Mouse (Mus musculus) thymus, adult 2 months (tissue): ENCODE results near the gene Ppp1r12a. TPM values are rescaled to one million over a fixed set of nuclear protein-coding genes. Genes with fewer than 3 reads are reported as not detected.

Source experiments
- DNase-seq: peaks from one replicate; pipeline ENCODE4 v3.0.0; 2021
- H3K27ac ChIP-seq: fragments of 200-500 bp; 2 replicates; pipeline ENCODE4 v1.5.1; 2012; ENCODE audit warnings: low read length, control low read depth; ENCODE audit not compliant: control insufficient read depth, insufficient read depth
- H3K27me3 ChIP-seq: fragments of 200-500 bp; 2 replicates; pipeline ENCODE4 v1.6.1; 2012; ENCODE audit warnings: mild to moderate bottlenecking, low read length, moderate library complexity, mixed read lengths; ENCODE audit not compliant: control insufficient read depth, insufficient read depth
- H3K36me3 ChIP-seq: fragments of 200-500 bp; 2 replicates; pipeline ENCODE4 v1.6.1; 2012; ENCODE audit warnings: mild to moderate bottlenecking, low read length, moderate library complexity; ENCODE audit not compliant: control insufficient read depth, insufficient read depth
- H3K4me1 ChIP-seq: fragments of 200-500 bp; replicated peaks from 2 replicates; pipeline ENCODE4 v1.6.1; 2012; ENCODE audit warnings: low read length; ENCODE audit not compliant: control insufficient read depth, insufficient read depth
- H3K4me3 ChIP-seq: fragments of 200-500 bp; 2 replicates; pipeline ENCODE4 v1.5.1; 2012; ENCODE audit warnings: mild to moderate bottlenecking, low read length, control low read depth, moderate library complexity; ENCODE audit not compliant: control insufficient read depth, insufficient read depth
- CTCF ChIP-seq: fragments of 200-500 bp; IDR thresholded peaks from 2 replicates; pipeline ENCODE4 v1.5.1; 2012; ENCODE audit warnings: mild to moderate bottlenecking, control low read depth, low read length, moderate library complexity, borderline replicate concordance; ENCODE audit not compliant: control insufficient read depth, poor library complexity, insufficient read depth; ENCODE audit errors: extremely low read depth
- POLR2A ChIP-seq: fragments of 200-500 bp; IDR thresholded peaks from 2 replicates; pipeline ENCODE4 v1.6.1; 2012; ENCODE audit warnings: mild to moderate bottlenecking, low read length, control low read depth, moderate library complexity; ENCODE audit not compliant: control insufficient read depth, poor library complexity, insufficient read depth; ENCODE audit errors: extremely low read depth
- WGBS: fragments of 180-500 bp; shearing (Covaris S2); methylation state at CpG from one replicate; pipeline ENCODE4 v1.1.7; 2018; 5-methylcytosine and 5-hydroxymethylcytosine counted together
- polyA plus RNA-seq: library from polyadenylated mRNA; depleted of rRNA; stranded (reverse); fragments of >200 nt; gene quantifications from 2 replicates; pipeline ENCODE4 v1.2.3, GENCODE M21; 2012

Ppp1r12a gene
- polyA plus RNA-seq, 1 experiment, result 29.2 TPM

DNA sequence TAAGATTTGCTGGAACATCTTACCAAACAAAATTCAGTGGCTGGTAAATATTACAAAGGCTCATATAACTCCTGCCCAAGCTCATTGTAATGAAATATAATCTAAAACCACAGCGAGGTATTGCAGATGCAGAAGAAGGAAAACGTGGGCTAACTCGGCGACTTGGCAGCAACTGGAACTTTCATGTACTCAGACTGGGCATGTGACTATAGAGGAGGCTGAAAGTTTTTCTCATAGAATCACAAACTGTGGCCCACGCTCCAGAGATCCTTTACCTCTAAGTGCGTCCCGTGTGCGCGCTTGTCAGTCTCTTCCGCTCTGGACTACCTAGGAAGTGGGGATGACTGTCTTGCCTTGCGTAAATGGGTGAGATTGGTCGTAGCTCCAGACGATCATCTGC is 128.1 kb downstream of the Ppp1r12a start:
- 92% methylated on average over 13 of the region's 13 CpGs for WGBS
- H3K27me3 ChIP-seq, result no peaks in the 10 kb centered on the region
- H3K36me3 ChIP-seq, result no peaks in the 10 kb centered on the region
- no peak overlapping the region for H3K4me3 ChIP-seq
- TF ChIP-seq POLR2A (no peak), CTCF (no peak)
- H3K27ac ChIP-seq, result no peak overlapping the region
- no peak for DNase-seq
- H3K4me1 ChIP-seq, result no peaks in the 10 kb centered on the region

DNA sequence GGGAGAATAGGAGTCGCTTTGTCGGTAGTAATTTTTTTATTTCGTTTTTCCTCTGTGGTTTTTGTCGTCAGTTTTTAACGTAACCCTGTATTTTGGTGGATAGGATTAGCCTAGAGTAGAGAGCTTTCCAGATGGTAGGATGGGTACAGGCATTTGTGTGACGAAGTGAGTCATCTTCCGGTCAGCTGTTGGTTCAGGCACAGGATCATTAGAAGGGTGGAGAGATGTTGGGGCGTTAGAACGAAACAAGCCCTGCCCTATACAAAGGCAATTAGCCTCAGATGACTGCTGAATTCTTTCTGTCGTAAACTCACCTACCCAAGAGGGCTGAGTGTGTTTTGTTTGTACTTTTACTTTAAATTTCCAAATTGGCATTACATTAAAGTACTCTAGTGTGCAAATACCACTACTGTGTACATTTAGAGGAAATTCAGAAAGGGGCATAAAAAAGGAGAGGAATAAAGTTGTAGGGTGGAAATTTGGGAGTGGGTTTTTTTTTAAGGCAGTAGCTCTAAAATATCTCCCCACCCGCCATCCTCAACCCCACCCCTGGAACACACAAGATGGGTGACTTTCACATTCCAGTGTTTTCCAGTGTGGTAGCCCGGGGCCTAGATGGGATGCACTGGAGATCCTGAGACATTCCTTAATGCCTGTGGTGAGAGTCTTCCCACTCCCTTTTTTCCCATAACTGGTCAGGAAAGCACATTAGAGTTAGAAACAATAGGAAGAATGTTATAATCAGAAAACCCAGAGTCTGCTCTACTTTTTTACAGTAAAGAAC is 129.9 kb downstream of the Ppp1r12a start:
- no peaks in the 10 kb centered on the region for H3K36me3 ChIP-seq
- WGBS, result 90% methylated on average over 12 of the region's 12 CpGs
- no peak for TF ChIP-seq POLR2A
- no peak for TF ChIP-seq CTCF
- no peak overlapping the region for H3K4me3 ChIP-seq
- no peak overlapping the region for H3K27ac ChIP-seq
- no peaks in the 10 kb centered on the region for H3K27me3 ChIP-seq
- DNase-seq, result no peak
- H3K4me1 ChIP-seq, result no peaks in the 10 kb centered on the region

DNA sequence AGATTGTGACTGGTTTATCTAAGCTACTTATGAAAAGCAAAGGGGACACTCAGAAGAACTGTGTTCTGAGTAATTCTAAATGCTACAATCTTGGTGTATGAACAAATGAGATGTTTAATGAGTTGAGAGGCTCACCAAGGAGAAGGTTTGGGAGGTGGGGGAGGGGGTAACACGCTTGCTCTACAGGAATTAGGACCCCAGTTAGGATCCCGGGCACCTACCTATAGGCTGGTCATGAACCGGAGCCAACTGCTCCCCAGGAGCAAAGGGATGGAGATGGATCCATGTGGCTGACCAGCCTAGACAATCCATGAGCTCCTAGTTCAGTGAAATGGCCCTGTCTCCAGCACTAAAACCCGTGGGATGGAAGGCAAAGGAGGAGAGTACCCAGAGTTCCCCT is 130.7 kb downstream of the Ppp1r12a start:
- Histone ChIP-seq H3K4me3 (no peak overlapping the region), H3K36me3 (no peaks in the 10 kb centered on the region), H3K4me1 (no peaks in the 10 kb centered on the region), H3K27ac (no peak overlapping the region), H3K27me3 (no peaks in the 10 kb centered on the region)
- 88% methylated on average over 4 of the region's 4 CpGs for WGBS
- DNase-seq, result no peak
- TF ChIP-seq POLR2A (no peak), CTCF (no peak)

DNA sequence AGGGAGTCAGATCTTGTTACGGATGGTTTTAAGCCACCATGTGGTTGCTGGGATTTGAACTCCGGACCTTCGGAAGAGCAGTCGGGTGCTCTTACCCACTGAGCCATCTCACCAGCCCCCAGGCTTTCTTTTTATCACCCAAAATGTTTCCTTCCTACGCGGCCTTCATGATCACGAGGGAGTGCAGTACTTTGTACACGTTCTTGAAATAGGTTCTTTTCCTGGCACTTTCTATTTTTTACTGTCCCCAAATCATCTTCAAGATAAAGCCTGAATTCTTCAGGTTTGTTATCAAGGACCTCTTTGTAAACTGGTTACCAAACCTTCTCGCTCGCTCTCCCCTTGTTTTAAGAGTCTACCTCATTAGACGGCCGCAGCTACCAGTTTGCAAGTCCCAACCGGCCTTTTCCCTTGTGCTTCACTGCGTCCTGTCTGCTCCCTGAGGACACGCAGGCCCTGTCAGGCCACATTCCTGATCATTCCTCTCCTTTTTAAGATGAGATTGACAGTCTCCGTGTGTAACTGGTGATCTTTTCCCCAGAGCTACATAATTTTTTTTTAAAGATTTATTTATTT is 131.7 kb downstream of the Ppp1r12a start:
- TF ChIP-seq CTCF, result no peak
- no peak for TF ChIP-seq POLR2A
- 92% methylated on average over 16 of the region's 16 CpGs for whole genome bisulfite sequencing

DNA sequence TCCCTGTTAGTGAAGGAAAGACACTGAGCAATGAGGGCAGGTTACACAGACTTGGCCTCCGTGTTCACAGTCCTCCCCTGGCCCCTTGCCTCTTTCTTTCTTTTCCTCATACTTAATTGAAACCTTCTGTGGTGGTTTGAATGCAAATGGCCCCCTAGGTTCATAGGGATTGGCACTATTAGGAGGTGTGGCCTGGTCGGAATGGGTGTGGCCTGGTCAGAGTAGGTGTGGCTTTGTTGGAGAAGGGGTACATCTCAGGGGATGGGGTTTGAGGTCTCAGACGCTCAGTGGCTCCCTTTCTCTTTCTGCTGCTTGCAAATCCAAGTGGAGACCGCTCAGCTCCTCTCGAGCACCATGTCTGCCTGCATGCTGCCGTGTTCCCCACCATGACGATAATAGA is 132.8 kb downstream of the Ppp1r12a start:
- Histone ChIP-seq H3K27ac (no peak overlapping the region), H3K4me3 (no peak overlapping the region), H3K36me3 (no peaks in the 10 kb centered on the region), H3K27me3 (no peaks in the 10 kb centered on the region), H3K4me1 (no peaks in the 10 kb centered on the region)
- TF ChIP-seq CTCF (no peak), POLR2A (no peak)
- WGBS, result 90% methylated on average over 7 of the region's 7 CpGs
- DNase-seq, result no peak

More for the DNA sequence above, 131.7 kb downstream of the Ppp1r12a start:
- no peaks in the 10 kb centered on the region for H3K36me3 ChIP-seq
- H3K27ac ChIP-seq, result no peak overlapping the region
- H3K4me3 ChIP-seq, result no peak overlapping the region
- no peaks in the 10 kb centered on the region for H3K27me3 ChIP-seq
- H3K4me1 ChIP-seq, result no peaks in the 10 kb centered on the region
- no peak for DNase-seq

DNA sequence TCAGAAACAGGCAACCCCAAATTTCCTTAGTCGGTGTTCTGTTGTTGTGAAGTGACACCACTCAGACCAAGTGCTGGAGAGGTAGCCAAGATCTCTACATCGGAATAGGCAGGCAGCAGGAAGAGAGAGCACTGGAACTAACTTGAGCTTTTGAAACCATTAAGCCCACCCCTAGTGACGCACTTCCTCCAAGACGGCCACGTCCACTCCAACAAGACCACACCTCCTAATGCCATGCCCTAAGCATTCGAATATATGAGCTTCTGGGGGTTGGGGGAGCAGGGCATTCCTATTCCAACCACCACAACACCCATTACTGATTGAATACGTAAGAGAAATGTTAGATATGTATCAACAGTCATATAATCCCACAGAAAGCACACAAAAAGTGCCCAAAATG is 134.5 kb downstream of the Ppp1r12a start:
- no peak for DNase-seq
- no peaks in the 10 kb centered on the region for H3K4me1 ChIP-seq
- no peak overlapping the region for H3K4me3 ChIP-seq
- WGBS, result 88% methylated on average over 7 of the region's 7 CpGs
- H3K27ac ChIP-seq, result no peak overlapping the region
- H3K27me3 ChIP-seq, result no peaks in the 10 kb centered on the region
- no peak for TF ChIP-seq POLR2A
- no peak for TF ChIP-seq CTCF
- H3K36me3 ChIP-seq, result no peaks in the 10 kb centered on the region
